Mouse (Mus musculus) liver, embryonic 16.5 days (tissue): ENCODE measurements around the gene Arid1b. TPM values are rescaled to one million over a fixed set of nuclear protein-coding genes. Genes with fewer than 3 reads are reported as not detected.

ENCODE experiments used
- ATAC-seq: fragments of 200-750 bp; cut with Nextera tagmentation; 2 replicates; pipeline ENCODE4 v1.8.0; 2017; ENCODE audit warnings: low read depth, mild to moderate bottlenecking, moderate number of reproducible peaks, moderate library complexity
- H3K27ac ChIP-seq: fragments of 300-500 bp; sonication (generic); 2 replicates; pipeline ENCODE4 v1.5.1; 2014; ENCODE audit warnings: mild to moderate bottlenecking, low read length
- H3K27me3 ChIP-seq: fragments of 300-500 bp; sonication (generic); 2 replicates; pipeline ENCODE4 v1.6.1; 2014; ENCODE audit warnings: low read depth, low read length, mixed read lengths; ENCODE audit not compliant: control insufficient read depth, insufficient read depth
- H3K36me3 ChIP-seq: fragments of 300-500 bp; sonication (generic); 2 replicates; pipeline ENCODE4 v1.6.1; 2014; ENCODE audit warnings: mild to moderate bottlenecking; ENCODE audit not compliant: control insufficient read depth, insufficient read depth
- H3K4me1 ChIP-seq: fragments of 300-500 bp; sonication (generic); 2 replicates; pipeline ENCODE4 v1.6.1; 2014; ENCODE audit warnings: low read depth, low read length, mixed read lengths; ENCODE audit not compliant: control insufficient read depth
- H3K4me2 ChIP-seq: fragments of 300-500 bp; sonication (generic); 2 replicates; pipeline ENCODE4 v1.6.1; 2014; ENCODE audit warnings: low read depth, low read length, mixed read lengths
- H3K4me3 ChIP-seq: fragments of 300-500 bp; sonication (generic); 2 replicates; pipeline ENCODE4 v1.5.1; 2014; ENCODE audit warnings: low read depth, mild to moderate bottlenecking, low read length
- H3K9ac ChIP-seq: fragments of 300-500 bp; sonication (generic); 2 replicates; pipeline ENCODE4 v1.6.1; 2014; ENCODE audit warnings: low read depth, low read length
- H3K9me3 ChIP-seq: fragments of 300-500 bp; sonication (generic); replicated peaks from 2 replicates; pipeline ENCODE4 v1.6.1; 2016; ENCODE audit warnings: low read length; ENCODE audit not compliant: control insufficient read depth
- WGBS: fragments of 180-500 bp; shearing (Covaris S2); extraction: QIAGEN DNeasy Blood & Tissue Kit; methylation state at CpG from one replicate; pipeline ENCODE4 v1.1.7; 2014; ENCODE audit not compliant: insufficient replicate concordance; 5-methylcytosine and 5-hydroxymethylcytosine counted together
- polyA plus RNA-seq: library from polyadenylated mRNA; unstranded; fragments of >200 nt; fragmentation: Nextera tagmentation; extraction: Ambion mirVana; gene quantifications from 2 replicates; pipeline ENCODE4 v1.2.1, GENCODE M21; 2015

Gene Arid1b
- polyA plus RNA-seq, 1 experiment from 2014 or later: 3.2 TPM

DNA sequence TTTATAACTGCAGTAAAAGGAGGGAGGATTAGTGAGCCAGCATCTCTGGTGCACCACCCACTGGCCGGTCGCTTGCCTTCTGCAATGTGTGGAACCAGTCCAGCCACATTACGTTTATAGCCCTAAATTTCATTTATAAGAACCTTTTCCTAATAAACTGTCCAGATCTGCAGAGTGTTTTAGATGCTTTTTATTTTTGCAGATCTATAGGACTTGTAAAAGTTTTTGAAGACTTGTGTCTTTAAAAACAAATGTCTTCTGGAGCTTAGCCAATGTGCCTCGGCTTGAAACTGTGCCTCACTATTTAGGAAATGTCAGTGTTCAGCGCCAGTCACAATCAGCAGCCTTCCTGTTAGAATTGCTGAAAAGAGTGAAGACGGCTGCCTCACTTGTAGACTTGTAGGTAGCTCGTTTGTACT, 211.0 kb downstream of the Arid1b start:
- Histone ChIP-seq H3K4me3 (no peak overlapping the region), H3K27me3 (no peaks in the 10 kb centered on the region), H3K27ac (no peak overlapping the region), H3K4me1 (peaks cover 22% of the 10 kb centered on the region), H3K9me3 (no peaks in the 10 kb centered on the region), H3K36me3 (no peaks in the 10 kb centered on the region), H3K9ac (no peak overlapping the region), H3K4me2 (no peak overlapping the region)
- no peak for ATAC-seq
- WGBS: 65% methylated on average over 7 of the region's 7 CpGs

DNA sequence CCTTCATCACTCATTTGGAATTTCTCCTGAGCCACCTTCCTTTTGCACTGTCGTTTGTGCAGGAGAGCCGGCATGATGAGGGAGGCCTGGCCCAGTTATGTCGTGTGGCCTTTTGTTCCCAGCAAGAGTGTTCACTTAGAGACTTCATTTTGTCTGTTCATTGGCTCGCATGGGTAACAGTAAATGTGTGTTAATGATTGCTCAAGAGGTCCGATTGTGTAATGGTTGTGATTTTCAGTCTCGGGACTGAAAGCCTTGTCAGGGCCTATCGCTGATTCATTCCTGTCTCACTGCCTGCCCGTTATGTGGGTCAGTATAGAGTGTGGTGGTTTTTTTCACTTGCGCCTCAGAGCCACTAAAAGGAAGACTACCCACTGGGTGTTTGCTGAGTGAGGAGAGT, 212.6 kb downstream of the Arid1b start:
- H3K27me3 ChIP-seq: no peaks in the 10 kb centered on the region
- peak; percentile 80 for ATAC-seq
- peaks cover 22% of the 10 kb centered on the region for H3K4me1 ChIP-seq
- no peaks in the 10 kb centered on the region for H3K36me3 ChIP-seq
- 48% methylated on average over 9 of the region's 9 CpGs for WGBS
- peak overlapping the region; percentile 75 for H3K27ac ChIP-seq
- no peak overlapping the region for H3K4me2 ChIP-seq
- H3K9ac ChIP-seq: no peak overlapping the region
- no peak overlapping the region for H3K4me3 ChIP-seq
- H3K9me3 ChIP-seq: no peaks in the 10 kb centered on the region

DNA sequence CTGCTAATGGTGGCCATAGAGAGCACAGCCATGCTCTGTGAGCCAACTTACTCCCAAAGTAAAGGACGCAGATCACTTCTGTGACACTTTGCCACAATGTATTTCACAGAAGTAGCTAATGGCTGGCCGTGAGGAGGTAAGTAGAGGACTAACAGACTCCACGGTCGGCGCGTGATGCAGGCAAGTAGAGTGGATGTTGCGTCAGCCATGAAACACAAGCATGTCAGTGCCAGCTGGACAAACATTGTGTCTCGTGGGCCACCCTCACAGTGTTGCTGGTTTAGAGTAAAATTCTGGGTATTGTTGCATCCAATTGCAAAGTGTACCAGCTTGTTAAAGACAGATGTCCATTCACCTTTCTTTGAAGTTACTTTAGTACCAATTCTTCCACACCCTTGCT, 213.7 kb downstream of the Arid1b start:
- H3K4me2 ChIP-seq: no peak overlapping the region
- no peak overlapping the region for H3K4me3 ChIP-seq
- ATAC-seq: no peak
- H3K4me1 ChIP-seq: peaks cover 14% of the 10 kb centered on the region
- WGBS: 82% methylated on average over 8 of the region's 8 CpGs
- no peaks in the 10 kb centered on the region for H3K9me3 ChIP-seq
- H3K27ac ChIP-seq: peak overlapping the region; percentile 22; the same call in 1 of the 2 replicates
- H3K36me3 ChIP-seq: no peaks in the 10 kb centered on the region
- no peak overlapping the region for H3K9ac ChIP-seq
- no peaks in the 10 kb centered on the region for H3K27me3 ChIP-seq

DNA sequence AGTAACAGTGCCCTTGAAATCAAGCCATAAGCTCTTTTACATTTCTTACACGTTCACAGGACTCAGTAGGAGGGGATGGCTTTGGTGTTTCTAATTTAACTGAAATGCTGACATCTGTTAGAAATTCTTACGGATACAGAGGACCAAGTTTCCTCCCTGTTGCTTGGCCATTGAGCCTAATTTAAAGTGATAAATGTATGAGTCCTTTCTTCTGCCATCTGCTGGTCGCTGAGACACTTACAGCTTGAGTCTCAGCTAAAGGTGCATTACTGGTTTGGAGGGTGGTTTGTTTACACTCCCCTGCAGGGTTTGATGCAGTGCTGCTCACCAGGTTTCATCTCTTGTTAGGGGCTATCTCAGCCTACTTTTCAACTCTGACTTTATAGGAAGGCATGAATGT, 214.2 kb downstream of the Arid1b start:
- H3K9me3 ChIP-seq: no peaks in the 10 kb centered on the region
- H3K4me1 ChIP-seq: peaks cover 12% of the 10 kb centered on the region
- no peaks in the 10 kb centered on the region for H3K36me3 ChIP-seq
- H3K4me2 ChIP-seq: no peak overlapping the region
- H3K27me3 ChIP-seq: no peaks in the 10 kb centered on the region
- ATAC-seq: no peak
- H3K27ac ChIP-seq: no peak overlapping the region
- H3K9ac ChIP-seq: no peak overlapping the region
- 34% methylated on average over 3 of the region's 3 CpGs for WGBS
- no peak overlapping the region for H3K4me3 ChIP-seq

DNA sequence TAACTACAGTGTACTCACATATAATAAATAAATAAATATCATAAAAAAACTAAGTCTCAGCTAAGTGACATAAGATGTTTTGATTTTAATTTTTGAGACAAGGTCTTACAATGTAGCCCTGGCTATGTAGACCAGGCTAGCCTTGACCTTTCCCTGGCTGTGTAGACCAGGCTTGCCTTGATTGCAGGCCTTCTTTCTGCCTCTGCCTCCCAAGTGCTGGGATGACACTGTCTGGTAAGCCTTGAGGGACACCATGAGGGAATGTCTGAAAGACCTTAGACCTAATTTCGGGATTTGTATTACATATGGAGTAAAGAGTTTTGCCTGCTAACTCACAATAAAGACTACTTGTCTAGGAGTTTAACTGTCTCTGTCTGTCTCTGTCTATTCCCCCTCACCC, 214.9 kb downstream of the Arid1b start:
- H3K36me3 ChIP-seq: no peaks in the 10 kb centered on the region
- no peak overlapping the region for H3K27ac ChIP-seq
- no peak for ATAC-seq
- 63% methylated on average over 1 of the region's 1 CpGs for WGBS
- no peak overlapping the region for H3K4me2 ChIP-seq
- no peak overlapping the region for H3K9ac ChIP-seq
- H3K4me3 ChIP-seq: no peak overlapping the region
- H3K27me3 ChIP-seq: no peaks in the 10 kb centered on the region
- no peaks in the 10 kb centered on the region for H3K9me3 ChIP-seq
- peaks cover 10% of the 10 kb centered on the region for H3K4me1 ChIP-seq

DNA sequence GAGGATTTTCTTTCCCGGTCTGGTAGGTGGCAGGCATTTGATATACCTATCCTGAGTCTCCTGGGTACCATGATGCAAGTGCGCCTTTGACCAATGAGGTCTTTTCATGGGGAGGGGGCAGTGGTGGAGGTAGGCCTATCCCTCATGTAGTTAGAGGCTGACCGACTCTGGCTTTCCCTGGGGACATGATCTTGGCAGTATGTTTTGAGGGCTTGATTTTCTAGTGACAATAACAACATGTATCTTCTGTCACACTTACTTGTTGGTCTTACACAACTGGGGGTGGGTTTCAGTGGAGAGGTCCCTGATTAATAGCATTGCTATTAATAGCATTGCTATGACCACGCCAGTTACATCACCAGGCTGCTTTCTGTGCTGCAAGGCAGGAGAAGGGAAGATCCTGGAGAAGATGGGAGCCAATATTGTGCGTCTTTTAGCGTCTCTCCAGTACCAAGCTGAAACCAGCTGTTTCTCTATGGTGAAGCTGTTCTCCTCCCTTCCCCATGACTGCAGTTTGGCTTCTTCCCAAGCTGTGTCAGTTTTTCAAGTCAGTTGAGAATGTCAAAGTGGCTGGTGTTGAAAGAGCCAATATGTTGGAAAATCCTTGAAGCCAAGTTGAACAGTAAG, 216.1 kb downstream of the Arid1b start:
- Histone ChIP-seq H3K9me3 (no peaks in the 10 kb centered on the region), H3K4me2 (no peak overlapping the region), H3K9ac (no peak overlapping the region), H3K27me3 (no peaks in the 10 kb centered on the region), H3K4me3 (no peak overlapping the region), H3K4me1 (peaks cover 3% of the 10 kb centered on the region), H3K27ac (no peak overlapping the region), H3K36me3 (no peaks in the 10 kb centered on the region)
- ATAC-seq: no peak
- WGBS: 72% methylated on average over 6 of the region's 6 CpGs

DNA sequence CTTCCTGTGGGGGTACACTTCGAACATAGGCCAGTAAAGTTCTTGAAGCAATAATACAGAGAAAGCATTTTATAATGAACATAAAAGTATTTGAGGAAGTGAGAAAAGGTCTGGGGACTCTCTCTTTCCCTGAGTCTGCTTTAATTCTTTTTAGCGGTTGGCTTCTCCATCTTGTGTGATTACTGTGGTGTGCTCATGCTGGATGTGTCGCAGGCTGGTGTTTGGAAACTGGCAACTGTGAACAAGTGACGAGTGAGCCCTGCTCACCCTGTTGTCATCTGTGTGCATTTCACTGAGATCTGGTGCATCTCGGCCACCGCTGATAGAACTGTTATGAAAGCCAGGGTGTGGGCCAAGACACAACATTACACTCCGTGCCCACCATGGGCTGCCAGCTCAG, 216.8 kb downstream of the Arid1b start:
- Histone ChIP-seq H3K9ac (no peak overlapping the region), H3K27ac (no peak overlapping the region), H3K4me1 (peaks cover 3% of the 10 kb centered on the region), H3K4me2 (no peak overlapping the region), H3K9me3 (no peaks in the 10 kb centered on the region), H3K36me3 (no peaks in the 10 kb centered on the region), H3K27me3 (no peaks in the 10 kb centered on the region), H3K4me3 (no peak overlapping the region)
- WGBS: 71% methylated on average over 7 of the region's 7 CpGs
- ATAC-seq: no peak

DNA sequence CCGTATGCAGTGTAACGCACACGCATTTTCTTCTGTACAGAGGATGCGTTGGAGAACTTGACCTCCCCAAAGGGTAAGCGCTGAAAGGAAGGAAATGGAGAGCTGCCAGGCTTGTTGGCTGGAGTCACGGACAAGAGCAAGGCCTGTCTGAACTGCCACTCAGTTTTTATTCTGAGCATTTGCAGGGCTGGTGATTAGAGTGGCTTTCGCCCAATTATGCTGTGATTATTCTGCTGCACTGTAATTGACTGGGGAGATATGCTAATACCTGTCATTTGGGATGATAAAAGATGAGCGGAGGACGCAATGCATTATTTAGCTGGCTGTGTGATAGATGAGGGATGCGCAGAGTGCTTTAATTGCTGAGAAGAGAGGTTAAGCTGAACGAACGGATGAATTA, 218.0 kb downstream of the Arid1b start:
- WGBS: 72% methylated on average over 12 of the region's 12 CpGs
- ATAC-seq: no peak
- Histone ChIP-seq H3K9me3 (no peaks in the 10 kb centered on the region), H3K36me3 (no peaks in the 10 kb centered on the region), H3K27me3 (no peaks in the 10 kb centered on the region), H3K4me2 (no peak overlapping the region), H3K9ac (no peak overlapping the region), H3K4me1 (peaks cover 3% of the 10 kb centered on the region), H3K27ac (no peak overlapping the region), H3K4me3 (no peak overlapping the region)

DNA sequence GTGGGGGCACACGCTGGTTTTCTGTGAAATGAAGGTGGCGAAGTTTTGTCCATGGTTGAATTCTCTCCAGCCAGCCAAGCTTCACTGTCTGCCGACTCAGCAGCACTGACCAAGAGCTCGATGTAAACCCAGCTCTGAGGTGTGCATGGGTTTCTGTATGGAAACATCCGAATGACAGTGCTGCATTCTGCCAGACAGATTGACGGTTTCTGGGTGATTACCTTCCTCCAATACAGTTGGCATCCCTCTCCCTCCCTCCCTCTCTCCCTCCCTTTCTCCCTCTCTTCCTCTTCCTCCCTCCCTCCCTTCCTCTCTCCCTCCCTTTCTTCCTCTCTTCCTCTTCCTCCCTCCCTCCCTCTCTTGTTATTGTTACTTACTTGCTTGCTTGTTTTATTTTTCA, 219.3 kb downstream of the Arid1b start:
- ATAC-seq: no peak
- no peak overlapping the region for H3K4me3 ChIP-seq
- no peak overlapping the region for H3K9ac ChIP-seq
- no peaks in the 10 kb centered on the region for H3K9me3 ChIP-seq
- 61% methylated on average over 6 of the region's 6 CpGs for WGBS
- H3K36me3 ChIP-seq: no peaks in the 10 kb centered on the region
- no peaks in the 10 kb centered on the region for H3K27me3 ChIP-seq
- peaks cover 3% of the 10 kb centered on the region for H3K4me1 ChIP-seq
- H3K27ac ChIP-seq: no peak overlapping the region
- H3K4me2 ChIP-seq: no peak overlapping the region
